8 mouse cellular contexts compared by ENCODE assay signal in the genomic region with DNA sequence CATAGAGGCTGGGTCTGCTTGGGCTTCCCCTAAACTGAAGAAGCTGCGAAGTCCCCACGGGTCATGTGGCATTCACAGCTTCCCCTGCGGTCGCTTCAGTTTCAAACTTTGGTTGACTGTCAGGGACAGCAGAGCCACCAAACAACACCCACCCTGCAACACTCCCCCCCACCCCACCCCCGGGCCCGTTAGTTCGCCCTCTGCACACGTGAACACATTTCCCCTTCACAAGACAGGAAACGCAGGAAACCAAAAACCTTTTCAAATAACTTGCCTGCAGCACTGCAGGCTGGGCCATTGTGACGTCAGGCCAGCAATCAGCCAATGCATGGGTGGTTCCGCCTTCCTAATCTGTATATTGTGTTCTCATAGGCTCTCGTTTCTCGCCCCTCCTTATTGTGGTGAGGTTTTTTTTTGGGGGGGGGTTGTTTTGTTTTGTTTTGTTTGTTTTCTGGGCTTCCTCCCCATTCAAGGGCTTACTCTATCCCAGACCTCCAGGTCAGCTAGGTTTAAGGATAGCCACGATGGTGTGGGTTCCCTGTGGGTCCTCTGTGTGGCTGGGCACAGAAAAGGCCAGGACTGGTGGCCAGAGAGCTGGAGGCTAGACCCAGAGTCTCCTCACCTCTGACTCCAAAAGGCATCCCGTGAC.
A peak's percentile ranks its signal among the peaks of the same experiment; 100 is the strongest.
DNase-seq lines count a peak whose midpoint lies in the region; ATAC-seq and TF ChIP-seq lines count a peak whose summit lies in the region.

No protein-coding gene starts in this region.

- H3K4me1 ChIP-seq in G1E (ENCODE audit: insufficient read depth, low read depth, low read length): peaks cover 84% of the 10 kb centered on the region
- H3K4me1 ChIP-seq in bone marrow, adult 2 months (ENCODE audit: control insufficient read depth, insufficient read depth, low read length): peaks cover 16% of the 10 kb centered on the region
- H3K4me1 ChIP-seq in forebrain, postnatal 0 days (ENCODE audit: insufficient read depth): no peaks in the 10 kb centered on the region

- H3K4me2 ChIP-seq in forebrain, postnatal 0 days (ENCODE audit: low read depth): peak overlapping the region; percentile 45

- no peak for TF ChIP-seq CTCF in G1E (IDR thresholded peaks at IDR 0.05; ENCODE audit: low read depth, low read length)
- TF ChIP-seq CTCF in bone marrow, adult 2 months (IDR thresholded peaks at IDR 0.05; ENCODE audit: control insufficient read depth, insufficient read depth, low read length): no peak
- no peak for TF ChIP-seq CTCF in forebrain, postnatal 0 days (IDR thresholded peaks at IDR 0.05; ENCODE audit: low read depth)
- TF ChIP-seq CTCF in layer of hippocampus, adult 2 months (conservative IDR thresholded peaks at IDR 0.05): no peak

- H3K27ac ChIP-seq in bone marrow, adult 2 months (ENCODE audit: control insufficient read depth, insufficient read depth, low read depth, low read length, poor library complexity): peak overlapping the region; percentile 68
- H3K27ac ChIP-seq in forebrain, postnatal 0 days (ENCODE audit: low read depth, low read length): no peak overlapping the region
- no peak overlapping the region for H3K27ac ChIP-seq in layer of hippocampus, adult 2 months

- no peak overlapping the region for H3K9ac ChIP-seq in forebrain, postnatal 0 days

- H3K27me3 ChIP-seq in G1E (ENCODE audit: insufficient read depth, low read length): peaks cover 14% of the 10 kb centered on the region
- H3K27me3 ChIP-seq in forebrain, postnatal 0 days (ENCODE audit: insufficient read depth, low read length): no peaks in the 10 kb centered on the region

- WGBS in bone marrow, adult 2 months: 4% methylated on average over 15 of the region's 15 CpGs
- WGBS in forebrain, postnatal 0 days: 6% methylated on average over 15 of the region's 15 CpGs

- peak; percentile 74 for ATAC-seq in G1E (ENCODE audit: extremely low read depth, insufficient number of reproducible peaks, low FRiP score, poor library complexity, severe bottlenecking)
- peak; percentile 97 for ATAC-seq in forebrain, postnatal 0 days

- TF ChIP-seq POLR2A in bone marrow, adult 2 months (IDR thresholded peaks at IDR 0.05; ENCODE audit: borderline replicate concordance, control insufficient read depth, low read depth, low read length): no peak

- no peaks in the 10 kb centered on the region for H3K9me3 ChIP-seq in G1E (replicated peaks)
- no peaks in the 10 kb centered on the region for H3K9me3 ChIP-seq in forebrain, postnatal 0 days (ENCODE audit: low read length)

- H3K36me3 ChIP-seq in G1E (replicated peaks): no peaks in the 10 kb centered on the region
- no peaks in the 10 kb centered on the region for H3K36me3 ChIP-seq in forebrain, postnatal 0 days (ENCODE audit: insufficient read depth)

- H3K4me3 ChIP-seq in G1E (ENCODE audit: low read depth, low read length): peak overlapping the region; percentile 54; the same call in 1 of the 2 replicates
- H3K4me3 ChIP-seq in bone marrow, adult 2 months (replicated peaks; ENCODE audit: control insufficient read depth, low read depth, low read length): no peak overlapping the region
- peak overlapping the region; percentile 11; the same call in 1 of the 2 replicates for H3K4me3 ChIP-seq in forebrain, postnatal 0 days (ENCODE audit: low read depth, low read length)
- no peak overlapping the region; the same call in 1 of the 2 replicates for H3K4me3 ChIP-seq in layer of hippocampus, adult 2 months

- DNase-seq in G1E (ENCODE audit: low spot score): peak; percentile 72
- peak; percentile 84 for DNase-seq in forebrain, postnatal 0 days
- DNase-seq in heart, postnatal 4 days: peak; percentile 78
- DNase-seq in layer of hippocampus, adult 2 months (ENCODE audit: low spot score in 2 of 2): peak; percentile 43 to 55
- peak; percentile 86 for DNase-seq in lung, postnatal 36 days
- DNase-seq in retina, postnatal 7 days (ENCODE audit: low read depth, low spot score): peak; percentile 29
- no peak for DNase-seq in urinary bladder, adult 18-20 months (ENCODE audit: low spot score in 2 of 2)

Comparison
In these comparisons a context has a peak if more than half of its experiments do, and no peak if none do; other contexts are left out.
1. DNase-seq: peak in G1E (single experiment), forebrain, postnatal 0 days (single experiment), heart, postnatal 4 days (single experiment), layer of hippocampus, adult 2 months (2 of 2), lung, postnatal 36 days (single experiment) and retina, postnatal 7 days (single experiment); none in urinary bladder, adult 18-20 months (0 of 2).
2. H3K4me3 ChIP-seq: peak in G1E (single experiment) and forebrain, postnatal 0 days (single experiment); none in bone marrow, adult 2 months (single experiment) and layer of hippocampus, adult 2 months (single experiment).